Mouse (Mus musculus): ENCODE measurements around the gene Fnbp4.

- TF ChIP-seq MYC (IDR thresholded peaks at IDR 0.05; ENCODE audit: low read depth, low read length) (no peak), RAD21 (IDR thresholded peaks at IDR 0.05; ENCODE audit: low read depth, low read length) (no peak), CHD2 (IDR thresholded peaks at IDR 0.05; ENCODE audit: low read length) (no peak)
These were observed 65.6 kb downstream of the Fnbp4 start for GRCm38 (mm10) chr2:90810751-90811150.
